Mouse (Mus musculus) CH12.LX (cell line): ENCODE measurements around the gene Fbxo39. TPM values are rescaled to one million over a fixed set of nuclear protein-coding genes. Genes with fewer than 3 reads are reported as not detected.

Experiments used
- DNase-seq: peaks from one replicate; pipeline ENCODE4 v3.0.0-alpha.2; 2013; ENCODE audit errors: extremely low read depth
- H3K27ac ChIP-seq: 2 replicates; pipeline ENCODE4 v1.5.1; 2012; ENCODE audit warnings: low read depth, mild to moderate bottlenecking, control low read depth, moderate library complexity; ENCODE audit not compliant: insufficient read depth
- H3K27me3 ChIP-seq: replicated peaks from 2 replicates; pipeline ENCODE3; 2012; ENCODE audit warnings: inconsistent platforms
- H3K36me3 ChIP-seq, 2 experiments: replicated peaks in 1 of 2; 2 replicates each; pipeline versions ENCODE3 to v1.6.1; 2012; ENCODE audit warnings: inconsistent platforms in 1 of 2, low read length in 1 of 2, mild to moderate bottlenecking in 1 of 2, mixed read lengths in 1 of 2, moderate library complexity in 1 of 2; ENCODE audit not compliant: control insufficient read depth in 1 of 2, insufficient read depth in 1 of 2
- H3K4me1 ChIP-seq, 2 experiments: 2 replicates each; pipeline ENCODE4 v1.6.1; 2012; ENCODE audit warnings: inconsistent platforms in 1 of 2, moderate library complexity in 1 of 2; ENCODE audit not compliant: insufficient read depth in 2 of 2, control insufficient read depth in 1 of 2
- H3K4me2 ChIP-seq: 2 replicates; pipeline ENCODE4 v1.6.1; 2012; ENCODE audit warnings: low read depth, mild to moderate bottlenecking, control low read depth; ENCODE audit not compliant: poor library complexity, insufficient read depth, severe bottlenecking
- H3K4me3 ChIP-seq, 3 experiments: fragments of 150-350 bp in 1 of 3; sonication (generic) in 1 of 3; replicated peaks in 1 of 3; 2 replicates each; pipeline versions ENCODE3 to v1.5.1; 2011 to 2012; ENCODE audit warnings: low read depth in 2 of 3, low read length in 2 of 3, mild to moderate bottlenecking in 2 of 3, moderate library complexity in 2 of 3, control low read depth in 1 of 3, improper control_type of control experiment in 1 of 3, inconsistent platforms in 1 of 3, mixed read lengths in 1 of 3; ENCODE audit not compliant: poor library complexity in 1 of 3
- H3K79me2 ChIP-seq: replicated peaks from 2 replicates; pipeline ENCODE4 v1.6.1; 2012; ENCODE audit warnings: mild to moderate bottlenecking, moderate library complexity; ENCODE audit not compliant: control insufficient read depth, poor library complexity, insufficient read depth, severe bottlenecking; ENCODE audit errors: extremely low read depth
- H3K9ac ChIP-seq: 2 replicates; pipeline ENCODE4 v1.6.1; 2012; ENCODE audit warnings: low read depth, mild to moderate bottlenecking, control low read depth, moderate library complexity; ENCODE audit not compliant: insufficient read depth
- H3K9me3 ChIP-seq: replicated peaks from 2 replicates; pipeline ENCODE3; 2012; ENCODE audit warnings: low read length, inconsistent platforms, mixed read lengths
- BHLHE40 ChIP-seq: IDR thresholded peaks from 2 replicates; pipeline ENCODE4 v1.6.1; 2011; ENCODE audit warnings: mild to moderate bottlenecking, low read depth, low read length, improper control_type of control experiment
- CHD1 ChIP-seq: IDR thresholded peaks from 2 replicates; pipeline ENCODE4 v1.6.1; 2012; ENCODE audit warnings: low read depth, low read length, improper control_type of control experiment, inconsistent platforms
- CHD2 ChIP-seq: IDR thresholded peaks from 2 replicates; pipeline ENCODE4 v1.6.1; 2011; ENCODE audit warnings: low read length, improper control_type of control experiment
- CTCF ChIP-seq, 2 experiments: IDR thresholded peaks in 1 of 2; conservative IDR thresholded peaks in 1 of 2; 2 replicates each; pipeline ENCODE4 v1.5.1; 2011 to 2012; ENCODE audit warnings: low read depth in 2 of 2, low read length in 2 of 2, improper control_type of control experiment in 1 of 2, inconsistent platforms in 1 of 2, mild to moderate bottlenecking in 1 of 2, moderate library complexity in 1 of 2
- E2F4 ChIP-seq: IDR thresholded peaks from 2 replicates; pipeline ENCODE4 v1.6.1; 2011; ENCODE audit warnings: low read depth, low read length, improper control_type of control experiment; ENCODE audit not compliant: insufficient replicate concordance
- ELF1 ChIP-seq: IDR thresholded peaks from 2 replicates; pipeline ENCODE4 v1.6.1; 2014; ENCODE audit warnings: low read depth, mild to moderate bottlenecking, inconsistent platforms, low read length, improper control_type of control experiment
- EP300 ChIP-seq: IDR thresholded peaks from 2 replicates; pipeline ENCODE4 v1.6.1; 2011; ENCODE audit warnings: low read length, improper control_type of control experiment
- ETS1 ChIP-seq: conservative IDR thresholded peaks from 2 replicates; pipeline ENCODE4 v1.6.1; 2012; ENCODE audit warnings: low read depth, mild to moderate bottlenecking, inconsistent platforms, low read length, improper control_type of control experiment, moderate library complexity
- GABPA ChIP-seq: IDR thresholded peaks from 2 replicates; pipeline ENCODE4 v1.6.1; 2012; ENCODE audit warnings: low read depth, low read length, improper control_type of control experiment, inconsistent platforms; ENCODE audit not compliant: insufficient replicate concordance
- IRF4 ChIP-seq: IDR thresholded peaks from 2 replicates; pipeline ENCODE4 v1.6.1; 2014; ENCODE audit warnings: low read depth, mild to moderate bottlenecking, inconsistent platforms, low read length, improper control_type of control experiment
- JUND ChIP-seq: conservative IDR thresholded peaks from 2 replicates; pipeline ENCODE4 v1.6.1; 2011; ENCODE audit warnings: low read depth, low read length, improper control_type of control experiment
- MAFK ChIP-seq: IDR thresholded peaks from 2 replicates; pipeline ENCODE4 v1.6.1; 2011; ENCODE audit warnings: low read length, improper control_type of control experiment; ENCODE audit not compliant: insufficient replicate concordance
- MAX ChIP-seq: IDR thresholded peaks from 2 replicates; pipeline ENCODE4 v1.6.1; 2011; ENCODE audit warnings: low read length, improper control_type of control experiment
- MAZ ChIP-seq: IDR thresholded peaks from 2 replicates; pipeline ENCODE4 v1.6.1; 2012; ENCODE audit warnings: low read depth, mild to moderate bottlenecking, inconsistent platforms, low read length, improper control_type of control experiment, moderate library complexity
- MEF2A ChIP-seq: IDR thresholded peaks from 2 replicates; pipeline ENCODE4 v1.6.1; 2014; ENCODE audit warnings: low read depth, mild to moderate bottlenecking, inconsistent platforms, low read length, improper control_type of control experiment, borderline replicate concordance
- MXI1 ChIP-seq: IDR thresholded peaks from 2 replicates; pipeline ENCODE4 v1.6.1; 2011; ENCODE audit warnings: mild to moderate bottlenecking, low read depth, low read length, improper control_type of control experiment
- PAX5 ChIP-seq: IDR thresholded peaks from 2 replicates; pipeline ENCODE4 v1.6.1; 2012; ENCODE audit warnings: low read length, inconsistent platforms, mixed read lengths
- POLR2A ChIP-seq: IDR thresholded peaks from 2 replicates; pipeline ENCODE4 v1.6.1; 2011; ENCODE audit warnings: low read depth, mild to moderate bottlenecking, improper control_type of control experiment, low read length
- RAD21 ChIP-seq: IDR thresholded peaks from 2 replicates; pipeline ENCODE4 v1.6.1; 2011; ENCODE audit warnings: low read depth, mild to moderate bottlenecking, low read length, improper control_type of control experiment, moderate library complexity
- RCOR1 ChIP-seq: conservative IDR thresholded peaks from 2 replicates; pipeline ENCODE4 v1.6.1; 2012; ENCODE audit warnings: low read depth, mild to moderate bottlenecking, inconsistent platforms, low read length, improper control_type of control experiment
- UBTF ChIP-seq: IDR thresholded peaks from 2 replicates; pipeline ENCODE4 v1.6.1; 2012; ENCODE audit warnings: low read depth, mild to moderate bottlenecking, inconsistent platforms, low read length, improper control_type of control experiment, moderate library complexity
- ZKSCAN1 ChIP-seq: IDR thresholded peaks from 2 replicates; pipeline ENCODE4 v1.6.1; 2012; ENCODE audit warnings: low read depth, inconsistent platforms, low read length, improper control_type of control experiment, borderline replicate concordance
- ZMIZ1 ChIP-seq: IDR thresholded peaks from 2 replicates; pipeline ENCODE4 v1.6.1; 2012; ENCODE audit warnings: low read depth, mild to moderate bottlenecking, inconsistent platforms, low read length, improper control_type of control experiment
- ZNF384 ChIP-seq: IDR thresholded peaks from 2 replicates; pipeline ENCODE4 v1.6.1; 2012; ENCODE audit warnings: low read depth, low read length, improper control_type of control experiment, inconsistent platforms
- dilution Hi-C: fragments of 300-500 bp; cut with MboI; formaldehyde crosslinking; loops from 2 replicates; pipeline ENCODE4 v1.14.3; 2020; ENCODE audit warnings: low sequenced_read_pairs; ENCODE audit not compliant: extremely low pct_unique_long_range_greater_than_20kb, extremely low pct_ligation_motif_present
- in situ Hi-C: fragments of 300-500 bp; cut with MboI; formaldehyde crosslinking; loops from 3 replicates; pipeline ENCODE4 v1.14.3; 2019; ENCODE audit warnings: low sequenced_read_pairs, low pct_ligation_motif_present, low pct_unique_long_range_greater_than_20kb, mixed read lengths
- polyA plus RNA-seq: library from polyadenylated mRNA; unstranded; fragments of >175 nt; gene quantifications from 2 replicates; pipeline ENCODE4 v1.2.1, GENCODE M21; 2012; ENCODE audit warnings: low read depth; ENCODE audit not compliant: insufficient read length
- total RNA-seq, 2 experiments: library from RNA; depleted of rRNA; stranded (reverse); fragments of 300-350 nt in 1 of 2; fragments of >200 nt in 1 of 2; gene quantifications; 2 replicates each; pipeline ENCODE4 v1.2.3; 2012 to 2014

Fbxo39 gene
- total and polyA plus RNA-seq, 3 experiments, result 0.13 TPM; not detected in 2

DNA sequence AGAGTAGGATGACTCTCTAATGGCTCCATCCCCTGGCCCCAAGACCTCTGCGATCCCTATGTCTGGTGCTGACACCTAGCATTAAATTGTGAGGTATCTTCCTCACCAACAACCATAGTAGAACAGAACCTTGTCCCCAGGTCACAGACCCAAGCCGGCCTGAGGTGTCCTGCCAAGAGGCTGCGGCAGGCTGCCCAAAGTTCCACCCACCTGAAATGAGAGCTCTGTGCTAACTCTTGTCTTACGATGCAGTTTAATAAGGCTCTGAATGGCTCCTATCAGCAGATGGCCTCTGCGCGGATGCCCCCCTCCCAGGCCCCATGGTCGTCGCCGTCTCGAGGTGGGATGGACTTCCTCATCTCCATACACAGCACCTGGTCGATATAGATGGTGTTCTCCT is 30.2 kb downstream of the Fbxo39 start:
- no peak overlapping the region for H3K9ac ChIP-seq
- in situ Hi-C loops, result loop anchor here (5.0 kb wide), 2 partner anchors 78 to 218 kb away; no protein-coding TSS in a partner anchor
- dilution Hi-C loops, result no loop called here

GRCm38 (mm10) chr11:72348563-72348962 is 34.3 kb downstream of the Fbxo39 start:
- no peak for TF ChIP-seq JUND
- no peak for TF ChIP-seq CHD1
- no peak for TF ChIP-seq ETS1
- TF ChIP-seq ZKSCAN1, result no peak
- TF ChIP-seq MAX, result no peak
- in situ Hi-C loops, result no loop called here
- no peak for DNase-seq

More for the DNA sequence above, 30.2 kb downstream of the Fbxo39 start:
- Histone ChIP-seq H3K4me2 (no peak overlapping the region), H3K9me3 (peaks cover 2% of the 10 kb centered on the region), H3K36me3 (no peaks in the 10 kb centered on the region), H3K27ac (no peak overlapping the region), H3K4me1 (peaks cover 0 to 6% of the 10 kb centered on the region in 2 experiments; a peak in 2 of 4 replicates), H3K27me3 (peaks cover 11% of the 10 kb centered on the region), H3K4me3 (no peak overlapping the region), H3K79me2 (no peaks in the 10 kb centered on the region)
- no peak for DNase-seq
- TF ChIP-seq IRF4 (no peak), UBTF (no peak), ELF1 (no peak), ETS1 (no peak), CHD1 (no peak), BHLHE40 (no peak), ZKSCAN1 (no peak), PAX5 (no peak), E2F4 (no peak), JUND (no peak), GABPA (no peak), MXI1 (no peak), EP300 (no peak)

DNA sequence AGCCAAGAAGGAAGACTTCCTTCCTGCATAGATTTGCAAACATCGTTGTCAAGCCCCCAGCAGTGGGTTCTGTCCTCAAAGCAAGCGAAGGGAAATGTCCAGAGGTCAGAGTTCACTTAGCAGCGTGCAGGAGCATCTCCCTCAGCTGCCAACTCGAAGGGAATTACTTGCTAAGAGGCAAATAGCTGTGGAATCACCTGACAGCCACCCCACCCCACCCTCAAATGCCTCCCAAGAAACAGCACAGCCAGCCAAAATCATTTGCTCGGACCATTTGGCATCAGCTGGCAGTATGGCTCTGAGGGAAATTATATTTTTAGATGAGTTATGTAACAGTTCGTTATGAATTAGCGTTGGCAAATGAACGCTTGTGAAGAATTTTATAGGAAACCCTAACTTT is 34.8 kb downstream of the Fbxo39 start:
- dilution Hi-C loops (no loop called here), in situ Hi-C loops (no loop called here)
- TF ChIP-seq POLR2A (no peak), MAZ (no peak), RCOR1 (no peak), BHLHE40 (no peak), MXI1 (no peak), CHD2 (no peak), ETS1 (no peak), MEF2A (no peak), ZMIZ1 (no peak), MAFK (no peak), ZNF384 (no peak), RAD21 (no peak), CTCF (conservative IDR thresholded peaks at IDR 0.05 in 1 of 2, IDR thresholded peaks at IDR 0.05 in 1 of 2; ENCODE audit: low read depth in 2 of 2, low read length in 2 of 2) (no peak), CHD1 (no peak), UBTF (no peak), E2F4 (no peak), IRF4 (no peak)
- Histone ChIP-seq H3K9ac (no peak overlapping the region), H3K4me1 (peaks cover 0 to 3% of the 10 kb centered on the region in 2 experiments; a peak in 1 of 4 replicates), H3K27me3 (peaks cover 9% of the 10 kb centered on the region), H3K36me3 (no peaks in the 10 kb centered on the region), H3K27ac (no peak overlapping the region), H3K4me2 (no peak overlapping the region), H3K9me3 (peaks cover 2% of the 10 kb centered on the region), H3K4me3 (no peak overlapping the region), H3K79me2 (no peaks in the 10 kb centered on the region)
- no peak for DNase-seq

More at GRCm38 (mm10) chr11:72348563-72348962, 34.3 kb downstream of the Fbxo39 start:
- Histone ChIP-seq H3K27ac (no peak overlapping the region), H3K4me2 (no peak overlapping the region), H3K9me3 (peaks cover 2% of the 10 kb centered on the region), H3K79me2 (no peaks in the 10 kb centered on the region), H3K4me3 (no peak overlapping the region), H3K4me1 (peaks cover 0 to 3% of the 10 kb centered on the region in 2 experiments; a peak in 1 of 4 replicates), H3K9ac (no peak overlapping the region), H3K36me3 (no peaks in the 10 kb centered on the region), H3K27me3 (peaks cover 9% of the 10 kb centered on the region)
- dilution Hi-C loops, result no loop called here
